Mouse (Mus musculus): ENCODE results near the gene Mfsd12. TPM values are rescaled to one million over a fixed set of nuclear protein-coding genes. Genes with fewer than 3 reads are reported as not detected.
A peak's percentile ranks its signal among the peaks of the same experiment; 100 is the strongest.

Mfsd12 gene
- polyA plus RNA-seq, 1 experiment, result 44.1 TPM

DNA sequence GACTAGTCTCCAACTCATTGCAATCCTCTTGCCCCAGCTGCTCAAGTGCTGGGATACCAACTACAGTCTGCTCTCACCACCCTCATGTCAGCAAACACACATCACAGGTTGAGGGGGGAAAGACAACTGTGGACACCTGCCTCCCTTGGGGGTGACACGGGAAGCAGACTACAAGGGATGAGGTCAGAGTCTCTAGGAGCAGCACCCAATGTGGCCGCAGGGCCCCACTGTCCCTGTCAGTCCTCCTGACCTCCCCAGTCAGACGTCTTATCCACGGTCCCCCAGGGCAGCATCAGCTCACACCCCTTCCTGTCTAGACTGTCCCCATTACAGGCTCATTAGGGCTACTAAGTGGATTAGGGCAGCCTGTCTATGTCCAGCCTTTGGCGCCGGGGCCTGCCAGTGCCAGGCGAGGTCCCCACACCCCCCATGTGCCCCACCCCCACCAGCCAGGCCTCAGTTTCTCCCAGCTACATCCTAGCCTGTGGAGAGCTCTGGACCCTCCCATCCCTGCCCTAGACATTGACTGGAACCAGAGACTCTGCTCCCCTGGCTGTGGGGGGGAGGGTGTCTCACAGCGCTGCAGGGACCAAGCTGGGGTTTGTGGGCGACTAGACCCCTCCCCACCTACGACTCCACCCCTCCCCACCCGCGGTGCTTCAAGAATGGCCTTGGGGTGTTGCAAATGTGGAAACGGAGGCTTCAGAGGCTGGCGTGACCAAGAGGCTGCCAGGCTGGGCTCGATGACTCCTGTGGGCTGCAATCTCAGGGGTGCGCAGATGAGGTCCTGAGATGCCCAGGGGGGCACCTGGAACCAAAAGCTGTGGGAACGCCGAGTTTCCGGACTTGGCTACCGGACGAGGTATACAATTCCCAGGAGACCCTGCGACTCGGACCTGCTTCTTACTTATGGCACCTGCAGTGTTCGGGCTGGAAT, 49.5 kb downstream of the Mfsd12 start:
- H3K4me1 ChIP-seq, result peaks cover 100% of the 10 kb centered on the region
- no peak for TF ChIP-seq FLI1 (IDR thresholded peaks at IDR 0.05; ENCODE audit: low read length)
- H3K27me3 ChIP-seq (replicated peaks), result no peaks in the 10 kb centered on the region
- H3K36me3 ChIP-seq (replicated peaks; ENCODE audit: low read length), result peaks cover 66% of the 10 kb centered on the region
- H3K9me3 ChIP-seq, result no peaks in the 10 kb centered on the region
- H3K4me3 ChIP-seq (replicated peaks), result peak overlapping the region; percentile 92

DNA sequence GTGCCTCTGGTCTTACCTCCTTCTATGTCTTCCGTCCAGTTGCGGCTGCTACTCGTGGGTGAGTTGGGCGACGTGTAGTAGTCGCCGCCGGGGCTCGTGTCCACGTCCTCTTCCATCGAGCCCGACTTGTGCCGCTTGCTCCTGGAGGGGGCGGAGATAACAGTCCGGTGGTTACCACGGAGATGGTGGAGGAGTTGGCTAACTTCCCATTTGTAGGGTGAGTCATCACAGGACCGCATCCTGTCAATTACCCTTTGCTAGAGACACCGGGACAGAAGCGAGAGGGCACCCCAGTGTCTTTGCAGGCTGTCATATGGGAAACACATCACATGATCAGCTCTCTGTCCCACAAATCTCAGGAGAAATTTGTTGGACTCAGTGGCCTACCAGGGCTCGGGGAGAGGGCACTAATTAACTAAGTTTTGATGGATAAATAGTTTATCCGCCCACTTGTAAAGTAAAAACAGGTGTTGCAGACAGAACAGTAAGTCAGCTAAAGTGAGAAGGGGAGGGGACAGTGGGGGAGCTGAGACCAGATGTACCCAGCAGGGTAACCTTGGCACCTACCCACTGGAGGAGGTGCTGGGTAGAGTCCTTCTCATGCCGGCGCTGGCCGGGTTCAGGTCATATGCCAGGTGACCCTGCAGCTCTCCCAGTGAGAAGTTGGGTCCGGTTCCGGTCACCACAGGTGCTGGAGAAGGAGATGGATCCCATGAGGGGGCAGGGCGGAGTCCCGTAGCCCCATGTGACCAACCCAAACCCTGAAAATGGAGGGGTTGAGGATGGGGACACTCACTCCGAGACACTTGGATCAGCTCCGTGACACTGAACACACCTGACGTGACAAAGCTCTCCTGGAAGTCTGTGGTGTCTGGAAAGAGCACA, 50.5 kb downstream of the Mfsd12 start:
- no peaks in the 10 kb centered on the region for H3K27me3 ChIP-seq (replicated peaks)
- H3K36me3 ChIP-seq (replicated peaks; ENCODE audit: low read length), result peaks cover 68% of the 10 kb centered on the region
- peaks cover 100% of the 10 kb centered on the region for H3K4me1 ChIP-seq
- TF ChIP-seq FLI1 (IDR thresholded peaks at IDR 0.05; ENCODE audit: low read length), result no peak
- peak; percentile 41; the same call in 1 of the 3 replicates for TF ChIP-seq GATA1 (IDR thresholded peaks at IDR 0.05; ENCODE audit: borderline replicate concordance, low read length)
- H3K9me3 ChIP-seq, result no peaks in the 10 kb centered on the region
- peak overlapping the region; percentile 92 for H3K4me3 ChIP-seq (replicated peaks)

DNA sequence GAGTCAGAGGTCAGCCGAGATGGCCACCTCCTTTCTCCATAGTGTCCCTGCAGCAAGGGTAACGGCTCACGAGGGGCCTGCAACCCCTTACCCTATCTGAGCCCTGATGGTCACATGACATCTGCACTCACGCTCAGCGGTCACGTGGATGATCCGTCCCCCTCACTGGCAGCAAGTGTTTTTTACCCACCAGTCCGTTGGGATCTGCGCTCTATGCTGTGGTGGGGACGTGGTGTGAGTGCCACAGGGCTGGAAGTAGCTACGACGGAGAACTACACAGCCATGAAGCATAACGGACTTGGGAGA, 51.1 kb downstream of the Mfsd12 start:
- Histone ChIP-seq H3K4me3 (replicated peaks) (peak overlapping the region; percentile 92), H3K9me3 (no peaks in the 10 kb centered on the region), H3K36me3 (replicated peaks; ENCODE audit: low read length) (peaks cover 69% of the 10 kb centered on the region), H3K4me1 (peaks cover 100% of the 10 kb centered on the region), H3K27me3 (replicated peaks) (no peaks in the 10 kb centered on the region)
- no peak for TF ChIP-seq GATA1 (IDR thresholded peaks at IDR 0.05; ENCODE audit: borderline replicate concordance, low read length)
- no peak for TF ChIP-seq FLI1 (IDR thresholded peaks at IDR 0.05; ENCODE audit: low read length)

DNA sequence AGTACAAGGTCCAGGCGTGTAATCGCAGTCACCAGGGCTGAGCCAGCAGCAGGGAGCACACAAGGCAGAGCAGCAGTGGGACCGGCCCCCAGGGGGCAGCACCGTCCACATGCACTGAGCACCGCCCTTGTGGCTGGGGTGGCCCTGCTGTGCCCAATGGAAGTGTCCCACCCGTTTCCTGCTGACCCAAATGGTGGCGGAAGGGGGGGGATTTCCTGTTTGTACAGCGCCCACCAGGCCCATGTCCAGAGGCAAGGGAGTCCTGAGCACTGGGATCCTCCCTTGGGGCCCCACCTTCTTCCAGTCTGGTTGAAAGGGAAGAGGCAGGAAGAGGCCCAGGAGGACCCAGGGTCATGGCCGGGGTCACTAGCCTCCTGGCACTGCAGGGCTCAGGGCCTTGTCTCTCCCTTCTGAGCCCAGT, 51.6 kb downstream of the Mfsd12 start:
- no peaks in the 10 kb centered on the region for H3K27me3 ChIP-seq (replicated peaks)
- TF ChIP-seq GATA1 (IDR thresholded peaks at IDR 0.05; ENCODE audit: borderline replicate concordance, low read length), result no peak
- TF ChIP-seq FLI1 (IDR thresholded peaks at IDR 0.05; ENCODE audit: low read length), result 0 out of 2 replicates have a peak, but pooled peaks have one; percentile 22
- peaks cover 69% of the 10 kb centered on the region for H3K36me3 ChIP-seq (replicated peaks; ENCODE audit: low read length)
- H3K4me1 ChIP-seq, result peaks cover 100% of the 10 kb centered on the region
- no peaks in the 10 kb centered on the region for H3K9me3 ChIP-seq
- peak overlapping the region; percentile 92 for H3K4me3 ChIP-seq (replicated peaks)

DNA sequence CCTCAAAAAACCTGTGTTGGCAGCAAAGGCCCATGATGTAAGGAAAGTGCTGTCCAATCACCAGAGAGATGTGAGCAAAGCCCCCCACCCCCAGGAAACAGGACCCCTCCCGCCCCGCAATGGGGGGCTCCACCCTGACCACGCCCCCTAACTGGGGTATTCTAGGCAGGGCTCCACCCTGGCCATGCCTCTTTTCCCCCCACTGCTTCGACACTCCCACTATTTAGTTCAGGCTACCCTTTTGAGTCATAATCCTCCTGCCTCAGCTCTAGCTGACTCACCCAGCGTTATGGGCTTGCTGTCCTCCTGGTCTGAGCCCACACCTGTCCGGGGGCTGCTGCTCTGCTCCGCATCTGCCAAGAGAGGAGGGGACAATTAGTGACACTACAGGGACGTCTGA, 52.0 kb downstream of the Mfsd12 start:
- Histone ChIP-seq H3K4me1 (peaks cover 100% of the 10 kb centered on the region), H3K27me3 (replicated peaks) (no peaks in the 10 kb centered on the region), H3K4me3 (replicated peaks) (peak overlapping the region; percentile 92), H3K36me3 (replicated peaks; ENCODE audit: low read length) (peaks cover 68% of the 10 kb centered on the region), H3K9me3 (no peaks in the 10 kb centered on the region)
- TF ChIP-seq GATA1 (IDR thresholded peaks at IDR 0.05; ENCODE audit: borderline replicate concordance, low read length) (no peak), FLI1 (IDR thresholded peaks at IDR 0.05; ENCODE audit: low read length) (no peak)

DNA sequence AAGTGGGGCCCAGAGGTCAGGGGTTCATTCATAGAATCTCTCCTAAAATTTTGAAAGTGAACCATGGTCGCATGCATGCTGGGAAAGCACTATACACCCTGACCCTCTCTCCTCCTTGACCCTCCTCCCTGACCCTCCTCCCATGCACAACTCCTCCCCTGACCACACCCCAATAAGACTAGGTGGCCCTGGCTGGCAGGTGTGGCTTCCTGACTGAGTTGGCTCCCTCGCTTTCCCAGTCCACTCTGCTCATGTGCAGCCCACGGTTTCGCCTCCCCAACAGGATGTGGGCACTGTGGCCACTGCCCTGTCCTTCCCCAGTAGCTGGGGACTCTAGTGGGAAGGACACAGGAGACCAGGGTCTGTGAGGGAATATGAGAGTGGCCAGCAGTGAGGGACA, 53.1 kb downstream of the Mfsd12 start:
- Histone ChIP-seq H3K36me3 (replicated peaks; ENCODE audit: low read length) (peaks cover 69% of the 10 kb centered on the region), H3K4me3 (replicated peaks) (peak overlapping the region; percentile 92), H3K4me1 (peaks cover 100% of the 10 kb centered on the region), H3K27me3 (replicated peaks) (no peaks in the 10 kb centered on the region), H3K9me3 (no peaks in the 10 kb centered on the region)
- TF ChIP-seq FLI1 (IDR thresholded peaks at IDR 0.05; ENCODE audit: low read length), result no peak
- no peak for TF ChIP-seq GATA1 (IDR thresholded peaks at IDR 0.05; ENCODE audit: borderline replicate concordance, low read length)

DNA sequence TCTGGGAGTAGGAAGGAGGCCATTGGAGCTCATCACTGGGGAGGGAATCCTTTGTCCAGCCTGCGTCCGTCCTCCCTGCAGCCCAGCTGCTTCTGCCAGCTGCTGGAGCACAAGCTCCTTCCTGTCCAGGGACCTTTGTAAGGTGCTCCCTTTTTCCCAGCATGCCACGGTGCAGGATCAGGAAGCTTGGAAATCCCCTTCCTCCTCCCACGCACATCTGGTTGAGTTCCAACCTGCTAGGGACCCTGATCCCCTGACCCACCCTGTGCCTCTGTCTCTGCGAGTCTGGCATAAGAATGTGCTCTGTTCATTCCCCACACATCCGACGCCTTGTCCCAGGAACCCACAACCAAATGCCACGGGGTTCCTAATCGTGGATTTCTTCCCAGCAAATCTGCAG, 53.7 kb downstream of the Mfsd12 start:
- H3K4me3 ChIP-seq (replicated peaks), result peak overlapping the region; percentile 92

DNA sequence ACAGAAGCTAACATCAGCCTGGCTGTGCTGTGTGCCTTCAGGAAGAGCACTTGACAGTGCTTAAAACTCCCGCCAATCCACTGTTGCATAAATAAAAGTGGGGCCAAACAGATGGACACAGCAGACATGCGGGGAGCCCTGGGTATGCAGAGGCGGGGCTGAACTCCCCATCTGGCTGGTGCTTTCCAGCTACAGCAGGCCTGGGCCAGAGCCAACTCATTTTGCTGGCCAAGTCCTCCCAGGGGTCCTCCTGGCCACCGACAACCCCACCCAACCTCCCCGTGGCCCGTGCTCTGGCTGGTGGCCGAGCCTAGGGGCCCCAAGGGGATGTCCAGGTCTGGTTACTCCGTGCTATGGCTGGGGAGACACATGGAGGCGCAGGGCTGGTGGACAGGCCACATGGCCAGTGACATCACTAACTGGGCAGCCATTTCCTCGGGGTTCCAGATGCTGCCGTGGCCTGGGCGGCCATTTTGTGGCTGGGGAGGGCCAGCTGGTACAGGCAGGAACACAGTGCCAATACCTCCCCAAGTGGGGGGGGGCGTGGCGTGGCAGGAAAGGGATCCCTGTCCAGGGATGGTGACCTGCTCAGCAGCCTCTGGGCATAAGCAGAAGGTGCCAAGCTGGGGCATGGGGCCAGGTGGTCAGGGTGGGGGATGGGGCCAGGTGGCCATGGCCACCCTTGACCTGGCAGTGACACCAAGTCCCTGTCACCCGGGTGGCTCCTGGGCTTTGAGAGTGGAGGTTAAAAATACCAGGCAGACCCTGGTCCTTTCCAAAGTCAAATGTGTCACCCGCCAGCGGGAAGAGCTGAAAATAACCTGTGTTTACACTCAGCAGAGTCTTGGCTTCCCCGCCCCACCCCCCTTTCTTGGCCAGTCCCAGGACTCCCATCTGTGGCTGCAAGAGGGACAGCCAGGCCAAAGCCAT, 54.4 kb downstream of the Mfsd12 start:
- no peaks in the 10 kb centered on the region for H3K9me3 ChIP-seq
- peaks cover 96% of the 10 kb centered on the region for H3K4me1 ChIP-seq
- H3K4me3 ChIP-seq (replicated peaks), result peak overlapping the region; percentile 92
- TF ChIP-seq FLI1 (IDR thresholded peaks at IDR 0.05; ENCODE audit: low read length), result no peak
- no peak for TF ChIP-seq GATA1 (IDR thresholded peaks at IDR 0.05; ENCODE audit: borderline replicate concordance, low read length)
- no peaks in the 10 kb centered on the region for H3K27me3 ChIP-seq (replicated peaks)
- H3K36me3 ChIP-seq (replicated peaks; ENCODE audit: low read length), result peaks cover 67% of the 10 kb centered on the region

More for the DNA sequence above, 53.7 kb downstream of the Mfsd12 start:
- Histone ChIP-seq H3K27me3 (replicated peaks) (no peaks in the 10 kb centered on the region), H3K4me1 (peaks cover 100% of the 10 kb centered on the region), H3K9me3 (no peaks in the 10 kb centered on the region), H3K36me3 (replicated peaks; ENCODE audit: low read length) (peaks cover 69% of the 10 kb centered on the region)
- no peak for TF ChIP-seq GATA1 (IDR thresholded peaks at IDR 0.05; ENCODE audit: borderline replicate concordance, low read length)
- no peak for TF ChIP-seq FLI1 (IDR thresholded peaks at IDR 0.05; ENCODE audit: low read length)
